Mouse (Mus musculus): ENCODE measurements at regions not wholly inside any gene's neighbourhood (a gene's known extent, or its start where the extent isn't known, plus 50 kb on each side); places are given as distances from the start of the nearest gene placed in this dataset.

- Histone ChIP-seq H3K27me3 (ENCODE audit: control insufficient read depth, insufficient read depth, low read length) (no peaks in the 10 kb centered on the region), H3K27ac (replicated peaks in 1 of 2; ENCODE audit: control insufficient read depth in 1 of 2, insufficient read depth in 1 of 2, low read depth in 2 of 2, low read length in 2 of 2) (no peak overlapping the region), H3K4me3 (ENCODE audit: control insufficient read depth in 1 of 2, insufficient read depth in 1 of 2, low read depth in 1 of 2, low read length in 2 of 2) (no peak overlapping the region), H3K4me2 (ENCODE audit: low read length) (no peak overlapping the region), H3K9me3 (ENCODE audit: control insufficient read depth, low read length) (no peaks in the 10 kb centered on the region), H3K36me3 (ENCODE audit: control insufficient read depth, insufficient read depth, low read length) (no peaks in the 10 kb centered on the region), H3K9ac (ENCODE audit: low read length) (no peak overlapping the region), H3K4me1 (ENCODE audit: control insufficient read depth in 2 of 2, insufficient read depth in 2 of 2, low read length in 2 of 2) (peaks cover 12 to 13% of the 10 kb centered on the region in 2 experiments; a peak in 3 of 4 replicates)
- no peak for ATAC-seq (ENCODE audit: insufficient number of reproducible peaks, insufficient read depth, low FRiP score, low read depth)
- 33% methylated on average over 9 of the region's 9 CpGs for WGBS
These were observed 348.9 kb upstream of the Slc24a5 start for GRCm38 (mm10) chr2:124718985-124719384.

- H3K27ac ChIP-seq (replicated peaks in 1 of 2; ENCODE audit: control insufficient read depth in 1 of 2, insufficient read depth in 1 of 2, low read depth in 2 of 2, low read length in 2 of 2): 0 out of 4 replicates have a peak overlapping the region, but pooled peaks of 1 of the 2 experiments have one; percentile 38
- ATAC-seq (ENCODE audit: insufficient number of reproducible peaks, insufficient read depth, low FRiP score, low read depth): no peak
- H3K4me2 ChIP-seq (ENCODE audit: low read length): no peak overlapping the region
These were observed 348.0 kb upstream of the Slc24a5 start for GRCm38 (mm10) chr2:124719820-124720478.

GRCm38 (mm10) chr2:124720593-124721445 lies 347.1 kb upstream of the Slc24a5 start:
- Histone ChIP-seq H3K36me3 (ENCODE audit: control insufficient read depth, insufficient read depth, low read length) (no peaks in the 10 kb centered on the region), H3K9ac (ENCODE audit: low read length) (no peak overlapping the region), H3K4me3 (ENCODE audit: control insufficient read depth in 1 of 2, insufficient read depth in 1 of 2, low read depth in 1 of 2, low read length in 2 of 2) (no peak overlapping the region), H3K4me2 (ENCODE audit: low read length) (no peak overlapping the region), H3K4me1 (ENCODE audit: control insufficient read depth in 2 of 2, insufficient read depth in 2 of 2, low read length in 2 of 2) (peaks cover 12 to 13% of the 10 kb centered on the region in 2 experiments; a peak in 3 of 4 replicates), H3K9me3 (ENCODE audit: control insufficient read depth, low read length) (no peaks in the 10 kb centered on the region), H3K27ac (replicated peaks in 1 of 2; ENCODE audit: control insufficient read depth in 1 of 2, insufficient read depth in 1 of 2, low read depth in 2 of 2, low read length in 2 of 2) (no peak overlapping the region), H3K27me3 (ENCODE audit: control insufficient read depth, insufficient read depth, low read length) (no peaks in the 10 kb centered on the region)
- 79% methylated on average over 14 of the region's 14 CpGs for WGBS
- no peak for ATAC-seq (ENCODE audit: insufficient number of reproducible peaks, insufficient read depth, low FRiP score, low read depth)

More at GRCm38 (mm10) chr2:124719820-124720478, 348.0 kb upstream of the Slc24a5 start:
- no peak overlapping the region for H3K4me3 ChIP-seq (ENCODE audit: control insufficient read depth in 1 of 2, insufficient read depth in 1 of 2, low read depth in 1 of 2, low read length in 2 of 2)
- no peaks in the 10 kb centered on the region for H3K27me3 ChIP-seq (ENCODE audit: control insufficient read depth, insufficient read depth, low read length)
- no peaks in the 10 kb centered on the region for H3K36me3 ChIP-seq (ENCODE audit: control insufficient read depth, insufficient read depth, low read length)
- WGBS: 73% methylated on average over 14 of the region's 14 CpGs
- H3K9ac ChIP-seq (ENCODE audit: low read length): no peak overlapping the region
- H3K9me3 ChIP-seq (ENCODE audit: control insufficient read depth, low read length): no peaks in the 10 kb centered on the region
- H3K4me1 ChIP-seq (ENCODE audit: control insufficient read depth in 2 of 2, insufficient read depth in 2 of 2, low read length in 2 of 2): peaks cover 12 to 13% of the 10 kb centered on the region in 2 experiments; a peak in 3 of 4 replicates

GRCm38 (mm10) chr2:124724171-124724570 lies 343.8 kb upstream of the Slc24a5 start:
- Histone ChIP-seq H3K9me3 (ENCODE audit: control insufficient read depth, low read length) (no peaks in the 10 kb centered on the region), H3K27me3 (ENCODE audit: control insufficient read depth, insufficient read depth, low read length) (no peaks in the 10 kb centered on the region), H3K4me2 (ENCODE audit: low read length) (no peak overlapping the region), H3K36me3 (ENCODE audit: control insufficient read depth, insufficient read depth, low read length) (no peaks in the 10 kb centered on the region), H3K4me3 (ENCODE audit: control insufficient read depth in 1 of 2, insufficient read depth in 1 of 2, low read depth in 1 of 2, low read length in 2 of 2) (no peak overlapping the region), H3K27ac (replicated peaks in 1 of 2; ENCODE audit: control insufficient read depth in 1 of 2, insufficient read depth in 1 of 2, low read depth in 2 of 2, low read length in 2 of 2) (no peak overlapping the region), H3K4me1 (ENCODE audit: control insufficient read depth in 2 of 2, insufficient read depth in 2 of 2, low read length in 2 of 2) (peaks cover 7 to 9% of the 10 kb centered on the region in 2 experiments; a peak in 3 of 4 replicates), H3K9ac (ENCODE audit: low read length) (no peak overlapping the region)
- 67% methylated on average over 4 of the region's 4 CpGs for WGBS
- ATAC-seq (ENCODE audit: insufficient number of reproducible peaks, insufficient read depth, low FRiP score, low read depth): no peak

- Histone ChIP-seq H3K27me3 (ENCODE audit: control insufficient read depth, insufficient read depth, low read length) (no peaks in the 10 kb centered on the region), H3K27ac (replicated peaks in 1 of 2; ENCODE audit: control insufficient read depth in 1 of 2, insufficient read depth in 1 of 2, low read depth in 2 of 2, low read length in 2 of 2) (no peak overlapping the region), H3K36me3 (ENCODE audit: control insufficient read depth, insufficient read depth, low read length) (no peaks in the 10 kb centered on the region), H3K4me3 (ENCODE audit: control insufficient read depth in 1 of 2, insufficient read depth in 1 of 2, low read depth in 1 of 2, low read length in 2 of 2) (no peak overlapping the region), H3K9me3 (ENCODE audit: control insufficient read depth, low read length) (no peaks in the 10 kb centered on the region), H3K4me2 (ENCODE audit: low read length) (no peak overlapping the region), H3K4me1 (ENCODE audit: control insufficient read depth in 2 of 2, insufficient read depth in 2 of 2, low read length in 2 of 2) (peaks cover 3 to 7% of the 10 kb centered on the region in 2 experiments; a peak in 2 of 4 replicates), H3K9ac (ENCODE audit: low read length) (no peak overlapping the region)
- 66% methylated on average over 5 of the region's 5 CpGs for WGBS
- no peak for ATAC-seq (ENCODE audit: insufficient number of reproducible peaks, insufficient read depth, low FRiP score, low read depth)
These were observed 343.0 kb upstream of the Slc24a5 start for GRCm38 (mm10) chr2:124724827-124725480.

- no peaks in the 10 kb centered on the region for H3K4me1 ChIP-seq (ENCODE audit: control insufficient read depth in 2 of 2, insufficient read depth in 2 of 2, low read length in 2 of 2)
- ATAC-seq (ENCODE audit: insufficient number of reproducible peaks, insufficient read depth, low FRiP score, low read depth): no peak
- WGBS: 88% methylated on average over 5 of the region's 5 CpGs
- H3K4me2 ChIP-seq (ENCODE audit: low read length): no peak overlapping the region
- no peaks in the 10 kb centered on the region for H3K9me3 ChIP-seq (ENCODE audit: control insufficient read depth, low read length)
- H3K9ac ChIP-seq (ENCODE audit: low read length): no peak overlapping the region
- no peak overlapping the region for H3K27ac ChIP-seq (replicated peaks in 1 of 2; ENCODE audit: control insufficient read depth in 1 of 2, insufficient read depth in 1 of 2, low read depth in 2 of 2, low read length in 2 of 2)
- no peak overlapping the region for H3K4me3 ChIP-seq (ENCODE audit: control insufficient read depth in 1 of 2, insufficient read depth in 1 of 2, low read depth in 1 of 2, low read length in 2 of 2)
- H3K36me3 ChIP-seq (ENCODE audit: control insufficient read depth, insufficient read depth, low read length): no peaks in the 10 kb centered on the region
- no peaks in the 10 kb centered on the region for H3K27me3 ChIP-seq (ENCODE audit: control insufficient read depth, insufficient read depth, low read length)
These were observed 339.9 kb upstream of the Slc24a5 start for GRCm38 (mm10) chr2:124727979-124728378.

GRCm38 (mm10) chr2:124732593-124732992 lies 335.3 kb upstream of the Slc24a5 start:
- Histone ChIP-seq H3K27ac (replicated peaks in 1 of 2; ENCODE audit: control insufficient read depth in 1 of 2, insufficient read depth in 1 of 2, low read depth in 2 of 2, low read length in 2 of 2) (no peak overlapping the region), H3K4me1 (ENCODE audit: control insufficient read depth in 2 of 2, insufficient read depth in 2 of 2, low read length in 2 of 2) (no peaks in the 10 kb centered on the region), H3K36me3 (ENCODE audit: control insufficient read depth, insufficient read depth, low read length) (no peaks in the 10 kb centered on the region), H3K9ac (ENCODE audit: low read length) (no peak overlapping the region), H3K9me3 (ENCODE audit: control insufficient read depth, low read length) (no peaks in the 10 kb centered on the region; the same call in 1 of the 2 replicates), H3K4me3 (ENCODE audit: control insufficient read depth in 1 of 2, insufficient read depth in 1 of 2, low read depth in 1 of 2, low read length in 2 of 2) (no peak overlapping the region), H3K27me3 (ENCODE audit: control insufficient read depth, insufficient read depth, low read length) (no peaks in the 10 kb centered on the region), H3K4me2 (ENCODE audit: low read length) (no peak overlapping the region)
- WGBS: 81% methylated on average over 2 of the region's 2 CpGs
- no peak for ATAC-seq (ENCODE audit: insufficient number of reproducible peaks, insufficient read depth, low FRiP score, low read depth)

Data from heart, embryonic 14.5 days (tissue).